Mouse (Mus musculus) hindbrain, embryonic 13.5 days (tissue): ENCODE results near the gene Zfp658. TPM values are rescaled to one million over a fixed set of nuclear protein-coding genes. Genes with fewer than 3 reads are reported as not detected.

Experiments
- ATAC-seq: fragments of 200-750 bp; cut with Nextera tagmentation; 2 replicates; pipeline ENCODE4 v1.8.0; 2017; ENCODE audit warnings: moderate TSS enrichment; ENCODE audit not compliant: low FRiP score
- H3K27ac ChIP-seq: fragments of 300-500 bp; sonication (generic); 2 replicates; pipeline ENCODE4 v1.5.1; 2015; ENCODE audit warnings: inconsistent platforms, mild to moderate bottlenecking, moderate library complexity
- H3K27me3 ChIP-seq: fragments of 300-500 bp; sonication (generic); 2 replicates; pipeline ENCODE4 v1.6.1; 2015; ENCODE audit warnings: mild to moderate bottlenecking, inconsistent platforms
- H3K36me3 ChIP-seq: fragments of 300-500 bp; sonication (generic); 2 replicates; pipeline ENCODE4 v1.6.1; 2015; ENCODE audit warnings: mild to moderate bottlenecking, inconsistent platforms
- H3K4me1 ChIP-seq: fragments of 300-500 bp; sonication (generic); replicated peaks from 2 replicates; pipeline ENCODE4 v1.6.1; 2015; ENCODE audit warnings: inconsistent platforms
- H3K4me2 ChIP-seq: fragments of 300-500 bp; sonication (generic); 2 replicates; pipeline ENCODE4 v1.6.1; 2015; ENCODE audit warnings: inconsistent platforms, mild to moderate bottlenecking, moderate library complexity
- H3K4me3 ChIP-seq: fragments of 300-500 bp; sonication (generic); 2 replicates; pipeline ENCODE4 v1.5.1; 2015; ENCODE audit warnings: mild to moderate bottlenecking, inconsistent platforms
- H3K9ac ChIP-seq: fragments of 300-500 bp; sonication (generic); 2 replicates; pipeline ENCODE4 v1.6.1; 2015; ENCODE audit warnings: mild to moderate bottlenecking, inconsistent platforms
- H3K9me3 ChIP-seq: fragments of 300-500 bp; sonication (generic); 2 replicates; pipeline ENCODE4 v1.6.1; 2016; ENCODE audit warnings: inconsistent platforms
- WGBS: fragments of 180-500 bp; shearing (Covaris S2); methylation state at CpG from one replicate; pipeline ENCODE4 v1.1.7; 2015; 5-methylcytosine and 5-hydroxymethylcytosine counted together
- polyA plus RNA-seq: library from polyadenylated mRNA; unstranded; fragments of >200 nt; fragmentation: Nextera tagmentation; extraction: Ambion mirVana; gene quantifications from 2 replicates; pipeline ENCODE4 v1.2.1, GENCODE M21; 2015

Zfp658 gene
- polyA plus RNA-seq, result 8.5 and 10.0 TPM in 2 replicates

GRCm38 (mm10) chr7:43562006-43562633 lies at the start of gene Zfp658:
TSS of gene Zfp658 (plus strand) at chr7:43562256.
- Histone ChIP-seq H3K9me3 (no peaks in the 10 kb centered on the region), H3K4me3 (peak within 1 kb of the TSS; percentile 83), H3K4me2 (peak within 1 kb of the TSS; percentile 77), H3K9ac (peak within 1 kb of the TSS; percentile 87), H3K27me3 (no peaks in the 10 kb centered on the region), H3K27ac (peak within 1 kb of the TSS; percentile 92), H3K4me1 (peaks cover 24% of the 10 kb centered on the region), H3K36me3 (peaks cover 20% of the 10 kb centered on the region)
- peak; percentile 94 for ATAC-seq
- WGBS, result 0% methylated on average over 27 of the region's 27 CpGs

GRCm38 (mm10) chr7:43512519-43512918 lies 49.5 kb upstream of the Zfp658 start:
- Histone ChIP-seq H3K27ac (no peak overlapping the region), H3K36me3 (no peaks in the 10 kb centered on the region), H3K9me3 (no peaks in the 10 kb centered on the region), H3K27me3 (no peaks in the 10 kb centered on the region), H3K4me3 (no peak overlapping the region), H3K4me2 (no peak overlapping the region), H3K9ac (no peak overlapping the region), H3K4me1 (no peaks in the 10 kb centered on the region)
- 90% methylated on average over 4 of the region's 4 CpGs for WGBS
- no peak for ATAC-seq

- WGBS, result 85% methylated on average over 5 of the region's 5 CpGs
- no peaks in the 10 kb centered on the region for H3K4me1 ChIP-seq
- no peaks in the 10 kb centered on the region for H3K36me3 ChIP-seq
- no peak overlapping the region for H3K4me2 ChIP-seq
- no peaks in the 10 kb centered on the region for H3K27me3 ChIP-seq
- no peak overlapping the region for H3K27ac ChIP-seq
- H3K9ac ChIP-seq, result no peak overlapping the region
- H3K9me3 ChIP-seq, result no peaks in the 10 kb centered on the region
- no peak overlapping the region for H3K4me3 ChIP-seq
- ATAC-seq, result no peak
Measured at GRCm38 (mm10) chr7:43515076-43515475, 47.0 kb upstream of the Zfp658 start.

GRCm38 (mm10) chr7:43518341-43518740 lies 43.7 kb upstream of the Zfp658 start:
- no peak overlapping the region for H3K4me2 ChIP-seq
- H3K27me3 ChIP-seq, result no peaks in the 10 kb centered on the region
- no peaks in the 10 kb centered on the region for H3K4me1 ChIP-seq
- no peak for ATAC-seq
- H3K9me3 ChIP-seq, result no peaks in the 10 kb centered on the region
- H3K27ac ChIP-seq, result no peak overlapping the region
- no peak overlapping the region for H3K4me3 ChIP-seq
- H3K9ac ChIP-seq, result no peak overlapping the region
- 80% methylated on average over 15 of the region's 15 CpGs for WGBS
- no peaks in the 10 kb centered on the region for H3K36me3 ChIP-seq

GRCm38 (mm10) chr7:43522776-43523175 lies 39.3 kb upstream of the Zfp658 start:
- H3K27me3 ChIP-seq, result no peaks in the 10 kb centered on the region
- H3K4me1 ChIP-seq, result no peaks in the 10 kb centered on the region
- no peak for ATAC-seq
- no peaks in the 10 kb centered on the region for H3K9me3 ChIP-seq
- H3K9ac ChIP-seq, result no peak overlapping the region
- no peak overlapping the region for H3K4me3 ChIP-seq
- H3K4me2 ChIP-seq, result no peak overlapping the region
- 87% methylated on average over 2 of the region's 2 CpGs for WGBS
- no peaks in the 10 kb centered on the region for H3K36me3 ChIP-seq
- no peak overlapping the region for H3K27ac ChIP-seq

GRCm38 (mm10) chr7:43525313-43525712 lies 36.7 kb upstream of the Zfp658 start:
- no peak for ATAC-seq
- no peak overlapping the region for H3K27ac ChIP-seq
- 57% methylated on average over 3 of the region's 3 CpGs for WGBS
- H3K4me3 ChIP-seq, result no peak overlapping the region
- no peaks in the 10 kb centered on the region for H3K4me1 ChIP-seq
- H3K9ac ChIP-seq, result no peak overlapping the region
- no peaks in the 10 kb centered on the region for H3K36me3 ChIP-seq
- H3K27me3 ChIP-seq, result no peaks in the 10 kb centered on the region
- no peak overlapping the region for H3K4me2 ChIP-seq
- no peaks in the 10 kb centered on the region for H3K9me3 ChIP-seq

GRCm38 (mm10) chr7:43530216-43530785 lies 31.8 kb upstream of the Zfp658 start:
- Histone ChIP-seq H3K36me3 (no peaks in the 10 kb centered on the region), H3K9me3 (no peaks in the 10 kb centered on the region), H3K27me3 (no peaks in the 10 kb centered on the region), H3K4me1 (no peaks in the 10 kb centered on the region), H3K4me3 (no peak overlapping the region), H3K9ac (no peak overlapping the region), H3K4me2 (no peak overlapping the region), H3K27ac (no peak overlapping the region)
- WGBS, result 78% methylated on average over 8 of the region's 8 CpGs
- no peak for ATAC-seq

- Histone ChIP-seq H3K9ac (no peak overlapping the region), H3K27ac (no peak overlapping the region), H3K4me2 (no peak overlapping the region), H3K27me3 (no peaks in the 10 kb centered on the region), H3K4me3 (no peak overlapping the region), H3K36me3 (no peaks in the 10 kb centered on the region), H3K9me3 (no peaks in the 10 kb centered on the region), H3K4me1 (no peaks in the 10 kb centered on the region)
- no peak for ATAC-seq
- WGBS, result 91% methylated on average over 9 of the region's 9 CpGs
Measured at GRCm38 (mm10) chr7:43532936-43533505, 29.0 kb upstream of the Zfp658 start.

GRCm38 (mm10) chr7:43538524-43538923 lies 23.5 kb upstream of the Zfp658 start:
- no peaks in the 10 kb centered on the region for H3K27me3 ChIP-seq
- 67% methylated on average over 4 of the region's 4 CpGs for WGBS
- no peak for ATAC-seq
- H3K9me3 ChIP-seq, result no peaks in the 10 kb centered on the region
- no peak overlapping the region for H3K4me3 ChIP-seq
- no peak overlapping the region for H3K4me2 ChIP-seq
- no peaks in the 10 kb centered on the region for H3K4me1 ChIP-seq
- no peak overlapping the region for H3K27ac ChIP-seq
- H3K9ac ChIP-seq, result no peak overlapping the region
- H3K36me3 ChIP-seq, result no peaks in the 10 kb centered on the region

- no peaks in the 10 kb centered on the region for H3K4me1 ChIP-seq
- 81% methylated on average over 7 of the region's 7 CpGs for whole genome bisulfite sequencing
- no peak for ATAC-seq
- H3K9me3 ChIP-seq, result no peaks in the 10 kb centered on the region
- no peak within 1 kb of the TSS for H3K9ac ChIP-seq
- H3K36me3 ChIP-seq, result no peaks in the 10 kb centered on the region
- H3K4me2 ChIP-seq, result no peak within 1 kb of the TSS
- H3K4me3 ChIP-seq, result no peak within 1 kb of the TSS
- no peak within 1 kb of the TSS for H3K27ac ChIP-seq
- no peaks in the 10 kb centered on the region for H3K27me3 ChIP-seq
Measured at GRCm38 (mm10) chr7:43544225-43544977, 17.7 kb upstream of the Zfp658 start, which contains the start of gene Cd33. TSS of gene Cd33 (minus strand) at chr7:43544428.

GRCm38 (mm10) chr7:43545656-43546545 lies 16.2 kb upstream of the Zfp658 start:
- 65% methylated on average over 7 of the region's 7 CpGs for WGBS
- ATAC-seq, result no peak
- H3K36me3 ChIP-seq, result no peaks in the 10 kb centered on the region
- no peaks in the 10 kb centered on the region for H3K9me3 ChIP-seq
- H3K27ac ChIP-seq, result no peak overlapping the region
- no peak overlapping the region for H3K9ac ChIP-seq
- H3K4me2 ChIP-seq, result no peak overlapping the region
- no peak overlapping the region for H3K4me3 ChIP-seq
- H3K4me1 ChIP-seq, result no peaks in the 10 kb centered on the region
- no peaks in the 10 kb centered on the region for H3K27me3 ChIP-seq

GRCm38 (mm10) chr7:43547666-43548065 lies 14.4 kb upstream of the Zfp658 start:
- WGBS, result 39% methylated on average over 5 of the region's 5 CpGs
- no peaks in the 10 kb centered on the region for H3K36me3 ChIP-seq

More at GRCm38 (mm10) chr7:43547666-43548065, 14.4 kb upstream of the Zfp658 start:
- no peaks in the 10 kb centered on the region for H3K9me3 ChIP-seq
- ATAC-seq, result no peak
- H3K4me1 ChIP-seq, result no peaks in the 10 kb centered on the region
- H3K27ac ChIP-seq, result no peak overlapping the region
- no peak overlapping the region for H3K4me2 ChIP-seq
- H3K4me3 ChIP-seq, result no peak overlapping the region
- H3K9ac ChIP-seq, result no peak overlapping the region
- no peaks in the 10 kb centered on the region for H3K27me3 ChIP-seq
